Mouse (Mus musculus): ENCODE results near the gene Gm4312. TPM values are rescaled to one million over a fixed set of nuclear protein-coding genes. Genes with fewer than 3 reads are reported as not detected.
"Not testable (repeated sequence)": the region's sequence is repeated elsewhere in the genome, so short reads cannot be mapped to it uniquely, and the experiment has no call there.

Gene Gm4312
- not detected for total RNA-seq (2021)

GRCm38 (mm10) chr10:100382460-100382859, at the start of gene Gm4312:
Gene Gm4312, minus strand, starts transcription at chr10:100382560.
- DNase-seq (ENCODE audit: extremely low spot score in 1 of 2, low spot score in 1 of 2): not testable (repeated sequence)

- no peak for DNase-seq (ENCODE audit: extremely low spot score in 1 of 2, low spot score in 1 of 2)
These were observed 45.2 kb upstream of the Gm4312 start for GRCm38 (mm10) chr10:100427592-100427991.

GRCm38 (mm10) chr10:100415566-100415965, 33.2 kb upstream of the Gm4312 start:
- DNase-seq (ENCODE audit: extremely low spot score in 1 of 2, low spot score in 1 of 2): no peak

- not testable (repeated sequence) for DNase-seq (ENCODE audit: extremely low spot score in 1 of 2, low spot score in 1 of 2)
These were observed 19.9 kb upstream of the Gm4312 start for GRCm38 (mm10) chr10:100402301-100402700.

- DNase-seq (ENCODE audit: extremely low spot score in 1 of 2, low spot score in 1 of 2): not testable (repeated sequence)
These were observed 21.3 kb downstream of the Gm4312 start, which contains the start of gene Gm4307 for GRCm38 (mm10) chr10:100361038-100361437. Gene Gm4307, plus strand, starts transcription at chr10:100361338.

- peak; percentile 3 to 15 for DNase-seq (ENCODE audit: extremely low spot score in 1 of 2, low spot score in 1 of 2)
These were observed 25.5 kb downstream of the Gm4312 start for GRCm38 (mm10) chr10:100356841-100357240.

- not testable (repeated sequence) for DNase-seq (ENCODE audit: extremely low spot score in 1 of 2, low spot score in 1 of 2)
These were observed 31.6 kb downstream of the Gm4312 start, which contains the start of gene Gm4305 for GRCm38 (mm10) chr10:100350793-100351192. Gene Gm4305, plus strand, starts transcription at chr10:100351093.

GRCm38 (mm10) chr10:100345672-100346071, 36.7 kb downstream of the Gm4312 start, which contains the start of gene Gm4303:
Gene Gm4303, plus strand, starts transcription at chr10:100345972.
- DNase-seq (ENCODE audit: extremely low spot score in 1 of 2, low spot score in 1 of 2): not testable (repeated sequence)

- DNase-seq (ENCODE audit: extremely low spot score in 1 of 2, low spot score in 1 of 2): not testable (repeated sequence)
These were observed 41.8 kb downstream of the Gm4312 start, which contains the start of gene Gm4302 for GRCm38 (mm10) chr10:100340536-100340935. Gene Gm4302, plus strand, starts transcription at chr10:100340836.

- DNase-seq (ENCODE audit: extremely low spot score in 1 of 2, low spot score in 1 of 2): not testable (repeated sequence)
These were observed 47.0 kb downstream of the Gm4312 start, which contains the start of gene Gm4301 for GRCm38 (mm10) chr10:100335376-100335775. Gene Gm4301, plus strand, starts transcription at chr10:100335676.

Other genes with a start within 250 kb of the Gm4312 start
- gene Gm4301, start 46.9 kb downstream of the Gm4312 start, total RNA-seq (2021): not detected
- not detected for gene Gm4302, start 41.7 kb downstream of the Gm4312 start, total RNA-seq (2021)
- not detected for gene Gm4303, start 36.6 kb downstream of the Gm4312 start, total RNA-seq (2021)
- gene Gm4305, start 31.5 kb downstream of the Gm4312 start, total RNA-seq (2021): not detected
- gene Gm4307, start 21.2 kb downstream of the Gm4312 start, total RNA-seq (2021): not detected
- gene Tmtc3, start 104.8 kb upstream of the Gm4312 start, total RNA-seq (2021): 10 to 100 TPM; 12.1 to 14.4 TPM
- gene Cep290, start 105.0 kb upstream of the Gm4312 start, total RNA-seq (2021): 10 to 100 TPM; 11.4 to 13.1 TPM
- gene 4930430F08Rik, start 207.9 kb upstream of the Gm4312 start, total RNA-seq (2021): 10 to 100 TPM; 18.0 to 29.4 TPM
- not detected for gene 1700017N19Rik, start 207.9 kb upstream of the Gm4312 start, total RNA-seq (2021)